In genomic region chr11:52310709-52311108, GRCm38 (mm10) we compare ENCODE assay signal across 18 mouse cellular contexts. TPM values are rescaled to one million over a fixed set of nuclear protein-coding genes. Genes with fewer than 3 reads are reported as not detected.
DNase-seq lines count a peak whose midpoint lies in the region; ATAC-seq and TF ChIP-seq lines count a peak whose summit lies in the region.
"Had no signal": no experiment of that assay in that cellular context is flagged by ENCODE, and none has a peak within 500 bp of the region (broad histone marks: within the 10 kb centered on the region; RNA-seq: fewer than 3 reads in every experiment).

No protein-coding gene starts in this region.

- no peaks in the 10 kb centered on the region for H3K27me3 ChIP-seq in spleen, adult 2 months (ENCODE audit: control insufficient read depth, insufficient read depth, low read length)
- no peaks in the 10 kb centered on the region for H3K27me3 ChIP-seq in embryonic facial prominence, embryonic 11.5 days (ENCODE audit: control insufficient read depth, insufficient read depth, low read length)
- H3K27me3 ChIP-seq in limb, embryonic 13.5 days = peaks cover 23% of the 10 kb centered on the region

- no peak overlapping the region for H3K4me2 ChIP-seq in embryonic facial prominence, embryonic 11.5 days (ENCODE audit: low read depth, low read length)
- peak overlapping the region; percentile 32; the same call in 1 of the 2 replicates for H3K4me2 ChIP-seq in limb, embryonic 13.5 days (replicated peaks)
- H3K4me2 ChIP-seq: heart, embryonic 11.5 days; hindbrain, embryonic 12.5 days had no signal

- H3K4me1 ChIP-seq in spleen, adult 2 months (ENCODE audit: control insufficient read depth, insufficient read depth, insufficient read length) = peaks cover 10% of the 10 kb centered on the region
- H3K4me1 ChIP-seq in embryonic facial prominence, embryonic 11.5 days (ENCODE audit: control insufficient read depth, insufficient read depth, low read length) = peaks cover 3% of the 10 kb centered on the region; the same call in 1 of the 2 replicates
- H3K4me1 ChIP-seq in limb, embryonic 13.5 days = peaks cover 17% of the 10 kb centered on the region; the same call in 1 of the 2 replicates
- no peaks in the 10 kb centered on the region for H3K4me1 ChIP-seq in lung, adult 2 months (ENCODE audit: control insufficient read depth, insufficient read depth, low read length)

- no peaks in the 10 kb centered on the region for H3K36me3 ChIP-seq in spleen, adult 2 months (ENCODE audit: control insufficient read depth, insufficient read depth, low read length)
- no peaks in the 10 kb centered on the region for H3K36me3 ChIP-seq in embryonic facial prominence, embryonic 11.5 days (replicated peaks; ENCODE audit: control insufficient read depth, insufficient read depth, low read depth, low read length)
- H3K36me3 ChIP-seq in limb, embryonic 13.5 days = no peaks in the 10 kb centered on the region
- H3K36me3 ChIP-seq: hindbrain, embryonic 12.5 days had no signal

- peak overlapping the region; percentile 86 for H3K27ac ChIP-seq in spleen, adult 2 months (ENCODE audit: insufficient read depth, low read length)
- no peak overlapping the region for H3K27ac ChIP-seq in embryonic facial prominence, embryonic 11.5 days (replicated peaks; ENCODE audit: low read depth, low read length)
- no peak overlapping the region for H3K27ac ChIP-seq in limb, embryonic 13.5 days
- H3K27ac ChIP-seq: gastrocnemius, adult 2 months; hindbrain, embryonic 12.5 days; liver, embryonic 14.5 days had no signal

- TF ChIP-seq POLR2A in spleen, adult 2 months (IDR thresholded peaks at IDR 0.05; ENCODE audit: low read depth, low read length) = peak; percentile 12; the same call in 1 of the 2 replicates
- no peak for TF ChIP-seq POLR2A in lung, adult 2 months (IDR thresholded peaks at IDR 0.05; ENCODE audit: borderline replicate concordance, extremely low read depth, low read depth, low read length)

- DNase-seq in spleen, adult 2 months (ENCODE audit: low read depth in 1 of 2, low spot score in 2 of 2) = peak in 1 of 2 experiments; percentile 31
- DNase-seq in spleen, postnatal 14 days (ENCODE audit: low spot score in 2 of 2) = no peak
- peak; percentile 79 for DNase-seq in embryonic facial prominence, embryonic 11.5 days (ENCODE audit: low spot score)
- DNase-seq in right cerebral cortex, postnatal 4 days = no peak
- DNase-seq in left cerebral cortex, adult 18-20 months (ENCODE audit: low spot score in 2 of 2) = no peak
- DNase-seq in lung, adult 2 months = no peak
- DNase-seq in cerebellum, adult 9-11 months = no peak
- DNase-seq: adrenal gland, postnatal 14 days; gastrocnemius, adult 2 months; kidney, adult 18-20 months; lung, postnatal 4 days; midbrain, embryonic 14.5 days; right cerebral cortex, adult 18-20 months had no signal

- H3K9me3 ChIP-seq in embryonic facial prominence, embryonic 11.5 days (replicated peaks; ENCODE audit: control insufficient read depth, low read length) = no peaks in the 10 kb centered on the region
- no peaks in the 10 kb centered on the region for H3K9me3 ChIP-seq in limb, embryonic 13.5 days
- H3K9me3 ChIP-seq: hindbrain, embryonic 12.5 days had no signal

- no peak for ATAC-seq in embryonic facial prominence, embryonic 11.5 days (replicated peaks; ENCODE audit: insufficient number of reproducible peaks, low FRiP score, low TSS enrichment, low read depth)
- no peak for ATAC-seq in limb, embryonic 13.5 days (ENCODE audit: low FRiP score, low read depth)
- ATAC-seq: forebrain, embryonic 14.5 days had no signal

- 18% methylated on average over 14 of the region's 14 CpGs for WGBS in spleen, adult 2 months
- 42% methylated on average over 14 of the region's 14 CpGs for WGBS in embryonic facial prominence, embryonic 11.5 days
- 18% methylated on average over 14 of the region's 14 CpGs for WGBS in limb, embryonic 13.5 days
- 73% methylated on average over 14 of the region's 14 CpGs for WGBS in lung, adult 2 months

- H3K4me3 ChIP-seq in spleen, adult 2 months (ENCODE audit: extremely low read depth, insufficient read depth, insufficient read length) = peak overlapping the region; percentile 2; the same call in 1 of the 2 replicates
- no peak overlapping the region for H3K4me3 ChIP-seq in embryonic facial prominence, embryonic 11.5 days (ENCODE audit: low read depth, low read length)
- no peak overlapping the region for H3K4me3 ChIP-seq in limb, embryonic 13.5 days
- no peak overlapping the region for H3K4me3 ChIP-seq in lung, adult 2 months (replicated peaks; ENCODE audit: extremely low read depth, low read depth, low read length)
- H3K4me3 ChIP-seq: gastrocnemius, adult 2 months; hindbrain, embryonic 12.5 days had no signal

- TF ChIP-seq CTCF in spleen, adult 2 months (IDR thresholded peaks at IDR 0.05; ENCODE audit: extremely low read depth, insufficient read depth, insufficient read length, insufficient replicate concordance) = no peak
- TF ChIP-seq CTCF in lung, adult 2 months (IDR thresholded peaks at IDR 0.05; ENCODE audit: insufficient read depth, low read length) = no peak

- H3K9ac ChIP-seq in embryonic facial prominence, embryonic 11.5 days (replicated peaks; ENCODE audit: low read length) = no peak overlapping the region
- no peak overlapping the region for H3K9ac ChIP-seq in limb, embryonic 13.5 days
- H3K9ac ChIP-seq: hindbrain, embryonic 12.5 days; liver, embryonic 14.5 days had no signal

RNA-seq across cellular contexts. Expression of gene Tcf7, which starts 27.9 kb away (rescaled TPM):
- polyA plus RNA-seq in spleen, adult 2 months (2012; rRNA removed) = 139 and 165 TPM in 2 replicates
- polyA plus RNA-seq in embryonic facial prominence, embryonic 11.5 days (2014; fragmentation: Nextera tagmentation; extraction: Ambion mirVana) = 9.2 and 9.8 TPM in 2 replicates
- 8.0 and 8.5 TPM in 2 replicates for polyA plus RNA-seq in limb, embryonic 13.5 days (2015; fragmentation: Nextera tagmentation; extraction: Ambion mirVana)
- 1 to 10 TPM; 4.6 to 6.3 TPM for total RNA-seq in left cerebral cortex, adult 18-20 months (2021)
- polyA plus RNA-seq in lung, adult 2 months (2012; rRNA removed) = 26.8 and 30.2 TPM in 2 replicates

RNA-seq across cellular contexts. Expression of gene Vdac1, which starts 50.0 kb away (rescaled TPM):
- polyA plus RNA-seq in spleen, adult 2 months (2012; rRNA removed) = 17.2 and 17.9 TPM in 2 replicates
- polyA plus RNA-seq in embryonic facial prominence, embryonic 11.5 days (2014; fragmentation: Nextera tagmentation; extraction: Ambion mirVana) = 219 and 222 TPM in 2 replicates
- 240 and 244 TPM in 2 replicates for polyA plus RNA-seq in limb, embryonic 13.5 days (2015; fragmentation: Nextera tagmentation; extraction: Ambion mirVana)
- 100 to 1,000 TPM; 560 to 576 TPM for total RNA-seq in left cerebral cortex, adult 18-20 months (2021)
- polyA plus RNA-seq in lung, adult 2 months (2012; rRNA removed) = 34.1 and 65.1 TPM in 2 replicates
